Mouse (Mus musculus) erythroblast, adult 5-6 weeks (primary cell): ENCODE data around the gene Ppil1. TPM values are rescaled to one million over a fixed set of nuclear protein-coding genes. Genes with fewer than 3 reads are reported as not detected.

Source experiments
- ATAC-seq: replicated peaks from 2 replicates; pipeline ENCODE4 v1.8.0; 2016; ENCODE audit warnings: moderate number of reproducible peaks, mild to moderate bottlenecking, moderate TSS enrichment, inconsistent platforms; ENCODE audit not compliant: poor library complexity, low FRiP score, severe bottlenecking
- total RNA-seq, 2 experiments: library from RNA; stranded (forward) in 1 of 2; stranded (reverse) in 1 of 2; fragments of 150-400 nt in 1 of 2; fragments of 200-764, 138-1000 nt in 1 of 2; gene quantifications; 2 replicates each; pipeline versions ENCODE4 v1.2.3 to v1.2.4; 2015 to 2017; ENCODE audit warnings: low replicate concordance in 2 of 2

Ppil1 gene
- total RNA-seq (2015; ENCODE audit: low replicate concordance) (13.4 and 20.2 TPM in 2 replicates), total RNA-seq (2017; ENCODE audit: low replicate concordance) (17.4 and 31.6 TPM in 2 replicates)

GRCm38 (mm10) chr17:29263840-29264633 lies at the start of gene Ppil1:
Ppil1 (minus strand) TSS chr17:29264186.
- ATAC-seq = peak; percentile 72

GRCm38 (mm10) chr17:29313300-29313699 lies 49.3 kb upstream of the Ppil1 start:
- ATAC-seq = no peak

- no peak for ATAC-seq
Measured at GRCm38 (mm10) chr17:29312082-29312481, 48.1 kb upstream of the Ppil1 start.

GRCm38 (mm10) chr17:29311602-29312001 lies 47.6 kb upstream of the Ppil1 start:
- no peak for ATAC-seq

- ATAC-seq = no peak
Measured at GRCm38 (mm10) chr17:29310056-29310623, 46.2 kb upstream of the Ppil1 start.

GRCm38 (mm10) chr17:29305871-29306270 lies 41.9 kb upstream of the Ppil1 start:
- ATAC-seq = no peak

GRCm38 (mm10) chr17:29305058-29305806 lies 41.2 kb upstream of the Ppil1 start:
- ATAC-seq = no peak

- ATAC-seq = no peak
Measured at GRCm38 (mm10) chr17:29304376-29305057, 40.5 kb upstream of the Ppil1 start.

- ATAC-seq = no peak
Measured at GRCm38 (mm10) chr17:29303856-29304255, 39.9 kb upstream of the Ppil1 start.

GRCm38 (mm10) chr17:29303087-29303486 lies 39.1 kb upstream of the Ppil1 start:
- ATAC-seq = no peak

- ATAC-seq = no peak
Measured at GRCm38 (mm10) chr17:29302149-29302548, 38.2 kb upstream of the Ppil1 start.

- ATAC-seq = no peak
Measured at GRCm38 (mm10) chr17:29301421-29301820, 37.4 kb upstream of the Ppil1 start.

GRCm38 (mm10) chr17:29300926-29301325 lies 36.9 kb upstream of the Ppil1 start:
- ATAC-seq = no peak

GRCm38 (mm10) chr17:29299282-29299681 lies 35.3 kb upstream of the Ppil1 start:
- no peak for ATAC-seq

GRCm38 (mm10) chr17:29297813-29298212 lies 33.8 kb upstream of the Ppil1 start:
- ATAC-seq = no peak

- ATAC-seq = no peak
Measured at GRCm38 (mm10) chr17:29297321-29297720, 33.3 kb upstream of the Ppil1 start.

- no peak for ATAC-seq
Measured at GRCm38 (mm10) chr17:29295835-29296234, 31.8 kb upstream of the Ppil1 start.

- ATAC-seq = no peak
Measured at GRCm38 (mm10) chr17:29293807-29294605, 30.0 kb upstream of the Ppil1 start.

GRCm38 (mm10) chr17:29292996-29293395 lies 29.0 kb upstream of the Ppil1 start:
- ATAC-seq = no peak
